Mouse (Mus musculus): ENCODE measurements around the gene Grip1. TPM values are rescaled to one million over a fixed set of nuclear protein-coding genes. Genes with fewer than 3 reads are reported as not detected.

Grip1 gene
- polyA plus RNA-seq, 1 experiment from 2014 or later: 0.53 TPM

GRCm38 (mm10) chr10:119564862-119565261, 111.2 kb downstream of the Grip1 start:
- Histone ChIP-seq H3K27ac (replicated peaks) (no peak overlapping the region), H3K4me1 (replicated peaks) (no peaks in the 10 kb centered on the region), H3K36me3 (replicated peaks) (no peaks in the 10 kb centered on the region), H3K9ac (no peak overlapping the region), H3K9me3 (replicated peaks) (no peaks in the 10 kb centered on the region), H3K4me3 (replicated peaks) (no peak overlapping the region), H3K4me2 (no peak overlapping the region), H3K27me3 (no peaks in the 10 kb centered on the region)
- WGBS (ENCODE audit: insufficient replicate concordance): 82% methylated on average over 7 of the region's 7 CpGs
- ATAC-seq (ENCODE audit: insufficient read depth): no peak

GRCm38 (mm10) chr10:119573134-119573533, 119.5 kb downstream of the Grip1 start:
- no peaks in the 10 kb centered on the region for H3K36me3 ChIP-seq (replicated peaks)
- no peaks in the 10 kb centered on the region for H3K27me3 ChIP-seq
- H3K4me1 ChIP-seq (replicated peaks): no peaks in the 10 kb centered on the region
- no peak for ATAC-seq (ENCODE audit: insufficient read depth)
- WGBS (ENCODE audit: insufficient replicate concordance): 48% methylated on average over 9 of the region's 9 CpGs
- no peak overlapping the region for H3K4me2 ChIP-seq
- no peak overlapping the region for H3K27ac ChIP-seq (replicated peaks)
- no peak overlapping the region for H3K9ac ChIP-seq
- H3K4me3 ChIP-seq (replicated peaks): no peak overlapping the region
- no peaks in the 10 kb centered on the region for H3K9me3 ChIP-seq (replicated peaks)

- ATAC-seq (ENCODE audit: insufficient read depth): no peak
- Histone ChIP-seq H3K27ac (replicated peaks) (no peak overlapping the region), H3K4me2 (no peak overlapping the region), H3K36me3 (replicated peaks) (no peaks in the 10 kb centered on the region), H3K27me3 (no peaks in the 10 kb centered on the region), H3K9ac (no peak overlapping the region), H3K4me1 (replicated peaks) (no peaks in the 10 kb centered on the region), H3K9me3 (replicated peaks) (no peaks in the 10 kb centered on the region), H3K4me3 (replicated peaks) (no peak overlapping the region)
- 59% methylated on average over 1 of the region's 1 CpGs for WGBS (ENCODE audit: insufficient replicate concordance)
Observed at GRCm38 (mm10) chr10:119575780-119576179, 122.2 kb downstream of the Grip1 start.

- H3K27ac ChIP-seq (replicated peaks): no peak overlapping the region
- no peak overlapping the region for H3K4me2 ChIP-seq
- H3K9me3 ChIP-seq (replicated peaks): no peaks in the 10 kb centered on the region
- H3K9ac ChIP-seq: no peak overlapping the region
- no peaks in the 10 kb centered on the region for H3K36me3 ChIP-seq (replicated peaks)
- H3K4me1 ChIP-seq (replicated peaks): no peaks in the 10 kb centered on the region
- 62% methylated on average over 4 of the region's 4 CpGs for WGBS (ENCODE audit: insufficient replicate concordance)
- H3K4me3 ChIP-seq (replicated peaks): no peak overlapping the region
- no peaks in the 10 kb centered on the region for H3K27me3 ChIP-seq
- no peak for ATAC-seq (ENCODE audit: insufficient read depth)
Observed at GRCm38 (mm10) chr10:119580024-119580423, 126.4 kb downstream of the Grip1 start.

- Histone ChIP-seq H3K27ac (replicated peaks) (no peak overlapping the region), H3K36me3 (replicated peaks) (no peaks in the 10 kb centered on the region), H3K4me3 (replicated peaks) (no peak overlapping the region), H3K27me3 (no peaks in the 10 kb centered on the region), H3K9me3 (replicated peaks) (no peaks in the 10 kb centered on the region), H3K4me1 (replicated peaks) (no peaks in the 10 kb centered on the region), H3K4me2 (no peak overlapping the region), H3K9ac (no peak overlapping the region)
- ATAC-seq (ENCODE audit: insufficient read depth): no peak
- WGBS (ENCODE audit: insufficient replicate concordance): 65% methylated on average over 6 of the region's 6 CpGs
Observed at GRCm38 (mm10) chr10:119584666-119585065, 131.0 kb downstream of the Grip1 start.

- Histone ChIP-seq H3K36me3 (replicated peaks) (no peaks in the 10 kb centered on the region), H3K9me3 (replicated peaks) (no peaks in the 10 kb centered on the region), H3K4me3 (replicated peaks) (no peak overlapping the region), H3K27me3 (no peaks in the 10 kb centered on the region), H3K4me2 (no peak overlapping the region), H3K9ac (no peak overlapping the region), H3K4me1 (replicated peaks) (no peaks in the 10 kb centered on the region), H3K27ac (replicated peaks) (no peak overlapping the region)
- WGBS (ENCODE audit: insufficient replicate concordance): 56% methylated on average over 3 of the region's 3 CpGs
- no peak for ATAC-seq (ENCODE audit: insufficient read depth)
Observed at GRCm38 (mm10) chr10:119586976-119587375, 133.3 kb downstream of the Grip1 start.

GRCm38 (mm10) chr10:119596822-119597221, 143.2 kb downstream of the Grip1 start:
- H3K4me1 ChIP-seq (replicated peaks): no peaks in the 10 kb centered on the region
- H3K27ac ChIP-seq (replicated peaks): no peak overlapping the region
- no peak overlapping the region for H3K9ac ChIP-seq
- ATAC-seq (ENCODE audit: insufficient read depth): no peak
- 73% methylated on average over 5 of the region's 5 CpGs for WGBS (ENCODE audit: insufficient replicate concordance)
- H3K4me2 ChIP-seq: no peak overlapping the region
- no peaks in the 10 kb centered on the region for H3K27me3 ChIP-seq
- no peak overlapping the region for H3K4me3 ChIP-seq (replicated peaks)
- no peaks in the 10 kb centered on the region for H3K9me3 ChIP-seq (replicated peaks)
- H3K36me3 ChIP-seq (replicated peaks): no peaks in the 10 kb centered on the region

- no peak overlapping the region for H3K9ac ChIP-seq
Observed at GRCm38 (mm10) chr10:119607501-119607900, 153.9 kb downstream of the Grip1 start.

GRCm38 (mm10) chr10:119608998-119609397, 155.4 kb downstream of the Grip1 start:
- Histone ChIP-seq H3K27me3 (no peaks in the 10 kb centered on the region), H3K9ac (no peak overlapping the region), H3K36me3 (replicated peaks) (no peaks in the 10 kb centered on the region), H3K27ac (replicated peaks) (no peak overlapping the region), H3K4me2 (no peak overlapping the region), H3K4me1 (replicated peaks) (no peaks in the 10 kb centered on the region), H3K9me3 (replicated peaks) (no peaks in the 10 kb centered on the region), H3K4me3 (replicated peaks) (no peak overlapping the region)
- WGBS (ENCODE audit: insufficient replicate concordance): 56% methylated on average over 7 of the region's 7 CpGs
- ATAC-seq (ENCODE audit: insufficient read depth): no peak

More at GRCm38 (mm10) chr10:119607501-119607900, 153.9 kb downstream of the Grip1 start:
- Histone ChIP-seq H3K4me1 (replicated peaks) (no peaks in the 10 kb centered on the region), H3K27ac (replicated peaks) (no peak overlapping the region), H3K36me3 (replicated peaks) (no peaks in the 10 kb centered on the region), H3K27me3 (no peaks in the 10 kb centered on the region), H3K9me3 (replicated peaks) (no peaks in the 10 kb centered on the region), H3K4me2 (no peak overlapping the region), H3K4me3 (replicated peaks) (no peak overlapping the region)
- no peak for ATAC-seq (ENCODE audit: insufficient read depth)
- WGBS (ENCODE audit: insufficient replicate concordance): 65% methylated on average over 6 of the region's 6 CpGs

- Histone ChIP-seq H3K36me3 (replicated peaks) (no peaks in the 10 kb centered on the region), H3K9ac (no peak overlapping the region), H3K4me3 (replicated peaks) (no peak overlapping the region), H3K4me2 (no peak overlapping the region; the same call in 1 of the 2 replicates), H3K27me3 (no peaks in the 10 kb centered on the region), H3K27ac (replicated peaks) (no peak overlapping the region), H3K4me1 (replicated peaks) (peaks cover 4% of the 10 kb centered on the region; the same call in 1 of the 2 replicates), H3K9me3 (replicated peaks) (no peaks in the 10 kb centered on the region)
- ATAC-seq (ENCODE audit: insufficient read depth): no peak
- WGBS (ENCODE audit: insufficient replicate concordance): 44% methylated on average over 9 of the region's 9 CpGs
Observed at GRCm38 (mm10) chr10:119610279-119610895, 156.8 kb downstream of the Grip1 start.

- Histone ChIP-seq H3K9me3 (replicated peaks) (no peaks in the 10 kb centered on the region), H3K4me2 (no peak overlapping the region), H3K27me3 (no peaks in the 10 kb centered on the region), H3K9ac (no peak overlapping the region), H3K36me3 (replicated peaks) (no peaks in the 10 kb centered on the region), H3K4me3 (replicated peaks) (no peak overlapping the region), H3K4me1 (replicated peaks) (peaks cover 8% of the 10 kb centered on the region; the same call in 1 of the 2 replicates), H3K27ac (replicated peaks) (no peak overlapping the region)
- no peak for ATAC-seq (ENCODE audit: insufficient read depth)
- WGBS (ENCODE audit: insufficient replicate concordance): 70% methylated on average over 5 of the region's 5 CpGs
Observed at GRCm38 (mm10) chr10:119612034-119612433, 158.4 kb downstream of the Grip1 start.

- Histone ChIP-seq H3K36me3 (replicated peaks) (no peaks in the 10 kb centered on the region), H3K4me1 (replicated peaks) (peaks cover 8% of the 10 kb centered on the region; the same call in 1 of the 2 replicates), H3K4me3 (replicated peaks) (no peak overlapping the region), H3K27ac (replicated peaks) (no peak overlapping the region), H3K4me2 (peak overlapping the region; percentile 15; the same call in 1 of the 2 replicates), H3K9me3 (replicated peaks) (no peaks in the 10 kb centered on the region), H3K27me3 (no peaks in the 10 kb centered on the region), H3K9ac (no peak overlapping the region)
- no peak for ATAC-seq (ENCODE audit: insufficient read depth)
- WGBS (ENCODE audit: insufficient replicate concordance): 39% methylated on average over 7 of the region's 7 CpGs
Observed at GRCm38 (mm10) chr10:119614726-119615125, 161.1 kb downstream of the Grip1 start.

Data from liver, embryonic 15.5 days (tissue).